Mouse (Mus musculus) stomach, postnatal 0 days (tissue): ENCODE measurements around the gene Gm49510. TPM values are rescaled to one million over a fixed set of nuclear protein-coding genes. Genes with fewer than 3 reads are reported as not detected.

Source experiments
- ATAC-seq: fragments of 200-750 bp; cut with Nextera tagmentation; 2 replicates; pipeline ENCODE4 v1.8.0; 2017; ENCODE audit not compliant: low FRiP score, low TSS enrichment
- DNase-seq: peaks from one replicate; pipeline ENCODE4 v3.0.0-alpha.2; 2016; ENCODE audit warnings: low spot score
- H3K27ac ChIP-seq: fragments of 300-500 bp; sonication (generic); replicated peaks from 2 replicates; pipeline ENCODE4 v1.5.1; 2014; ENCODE audit warnings: mild to moderate bottlenecking, control low read depth
- H3K27me3 ChIP-seq: fragments of 300-500 bp; sonication (generic); 2 replicates; pipeline ENCODE4 v1.6.1; 2014; ENCODE audit warnings: low read length; ENCODE audit not compliant: control insufficient read depth, insufficient read depth
- H3K36me3 ChIP-seq: fragments of 300-500 bp; sonication (generic); 2 replicates; pipeline ENCODE4 v1.6.1; 2014; ENCODE audit warnings: low read length, mixed read lengths; ENCODE audit not compliant: control insufficient read depth, insufficient read depth
- H3K4me1 ChIP-seq: fragments of 300-500 bp; sonication (generic); replicated peaks from 2 replicates; pipeline ENCODE4 v1.6.1; 2014; ENCODE audit warnings: antibody characterized with exemption; ENCODE audit not compliant: control insufficient read depth, insufficient read depth
- H3K4me2 ChIP-seq: fragments of 300-500 bp; sonication (generic); replicated peaks from 2 replicates; pipeline ENCODE4 v1.6.1; 2014; ENCODE audit warnings: low read depth, mild to moderate bottlenecking, control low read depth, moderate library complexity
- H3K4me3 ChIP-seq: fragments of 300-500 bp; sonication (generic); 2 replicates; pipeline ENCODE4 v1.5.1; 2014; ENCODE audit warnings: low read depth, low read length, control low read depth
- H3K9ac ChIP-seq: fragments of 300-500 bp; sonication (generic); 2 replicates; pipeline ENCODE4 v1.6.1; 2014; ENCODE audit warnings: mild to moderate bottlenecking, low read length, control low read depth, mixed read lengths
- H3K9me3 ChIP-seq: fragments of 300-500 bp; sonication (generic); 2 replicates; pipeline ENCODE4 v1.6.1; 2016; ENCODE audit warnings: low read length; ENCODE audit not compliant: control insufficient read depth
- CTCF ChIP-seq: IDR thresholded peaks from 2 replicates; pipeline ENCODE4 v1.5.1; 2016; ENCODE audit warnings: antibody characterized with exemption, low read depth, mild to moderate bottlenecking, moderate library complexity
- EP300 ChIP-seq: optimal IDR thresholded peaks from 2 replicates; pipeline ENCODE3; 2016; ENCODE audit warnings: antibody characterized with exemption
- WGBS: fragments of 180-500 bp; shearing (Covaris S2); extraction: QIAGEN DNeasy Blood & Tissue Kit; methylation state at CpG from one replicate; pipeline ENCODE4 v1.1.7; 2014; 5-methylcytosine and 5-hydroxymethylcytosine counted together
- polyA plus RNA-seq: library from polyadenylated mRNA; unstranded; fragments of >200 nt; fragmentation: Nextera tagmentation; extraction: Ambion mirVana; gene quantifications from 2 replicates; pipeline ENCODE4 v1.2.1, GENCODE M21; 2015

The Gm49510 gene
- polyA plus RNA-seq, 1 experiment from 2014 or later = 0.27 TPM

DNA sequence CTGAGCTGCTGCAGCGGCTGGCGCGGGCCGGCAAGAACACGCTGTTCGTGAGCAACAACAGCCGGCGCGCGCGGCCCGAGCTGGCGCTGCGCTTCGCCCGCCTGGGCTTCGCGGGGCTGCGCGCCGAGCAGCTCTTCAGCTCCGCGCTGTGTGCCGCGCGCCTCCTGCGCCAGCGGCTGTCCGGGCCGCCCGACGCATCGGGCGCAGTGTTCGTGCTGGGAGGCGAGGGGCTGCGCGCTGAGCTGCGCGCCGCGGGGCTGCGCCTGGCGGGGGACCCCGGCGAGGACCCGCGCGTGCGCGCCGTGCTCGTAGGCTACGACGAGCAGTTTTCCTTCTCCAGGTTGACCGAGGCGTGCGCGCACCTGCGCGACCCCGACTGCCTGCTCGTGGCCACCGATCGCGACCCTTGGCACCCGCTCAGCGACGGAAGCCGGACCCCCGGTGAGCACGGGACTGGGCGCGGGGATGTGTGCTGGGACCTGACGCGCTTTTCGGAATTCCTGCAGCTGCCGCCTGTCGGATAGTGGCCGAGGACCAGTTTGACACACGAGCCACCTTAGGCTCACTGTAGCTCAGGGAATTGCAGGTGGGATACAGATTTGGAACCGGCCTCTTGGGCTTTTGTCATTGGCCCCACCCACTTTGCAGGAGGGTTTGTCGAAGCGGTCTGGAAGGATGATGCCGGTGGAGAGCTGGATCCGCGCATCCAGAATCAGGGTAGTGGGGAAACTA is 14.8 kb downstream of the Gm49510 start:
- Histone ChIP-seq H3K4me3 (peak overlapping the region; percentile 52), H3K36me3 (peaks cover 19% of the 10 kb centered on the region), H3K9me3 (no peaks in the 10 kb centered on the region), H3K27me3 (no peaks in the 10 kb centered on the region), H3K27ac (peak overlapping the region; percentile 25), H3K4me2 (peak overlapping the region; percentile 94), H3K9ac (peak overlapping the region; percentile 63), H3K4me1 (0 out of 2 replicates have a peak, but pooled peaks cover 2% of the 10 kb centered on the region)
- TF ChIP-seq EP300 = no peak
- no peak for DNase-seq
- ATAC-seq = peak; percentile 67
- under 1% methylated on average over 69 of the region's 87 CpGs for WGBS

DNA sequence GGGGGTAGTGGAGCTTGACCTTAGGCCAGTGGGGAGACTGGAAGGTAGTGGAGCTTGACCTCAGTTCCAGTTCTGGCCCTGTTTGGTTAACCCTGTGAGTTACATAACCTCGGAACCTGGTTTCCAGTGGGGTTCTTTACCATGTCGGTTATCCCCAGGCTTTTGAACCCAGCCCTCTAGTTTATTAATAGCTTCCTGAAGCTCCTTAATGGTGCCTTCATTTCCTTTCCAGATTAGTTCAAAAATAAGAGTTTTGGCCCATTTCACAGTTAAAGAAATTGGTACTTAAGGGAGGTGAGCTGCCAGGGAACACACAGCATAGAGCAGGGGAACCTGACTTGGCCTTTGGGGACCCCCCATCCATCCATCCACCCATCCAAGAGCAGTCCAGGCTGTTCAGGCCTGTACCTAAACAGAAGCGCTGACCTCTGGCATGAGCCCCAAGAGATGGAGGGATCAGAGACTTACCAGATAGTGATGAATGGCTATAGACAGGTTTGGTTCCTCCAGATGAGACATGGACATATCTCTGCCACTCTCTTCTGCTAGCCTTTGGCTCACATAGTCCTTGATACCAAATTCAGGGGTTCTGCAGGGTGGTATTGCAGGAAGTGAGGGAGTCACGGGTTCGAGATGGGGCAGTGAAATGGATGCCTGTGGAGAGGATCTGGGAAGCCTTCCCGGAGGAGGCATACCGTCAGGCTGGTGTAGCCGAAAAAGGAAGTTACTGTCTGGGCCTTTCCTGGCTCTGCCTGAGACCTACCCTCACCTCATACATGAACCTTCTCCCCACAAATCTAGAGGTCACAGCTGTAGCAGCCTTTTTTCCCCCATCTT is 15.6 kb downstream of the Gm49510 start:
- WGBS = 49% methylated on average over 8 of the region's 8 CpGs
- peak overlapping the region; percentile 63; the same call in 1 of the 2 replicates for H3K9ac ChIP-seq
- no peaks in the 10 kb centered on the region for H3K27me3 ChIP-seq
- peak overlapping the region; percentile 94 for H3K4me2 ChIP-seq
- peaks cover 15% of the 10 kb centered on the region for H3K36me3 ChIP-seq
- DNase-seq = no peak
- ATAC-seq = no peak
- no peaks in the 10 kb centered on the region for H3K9me3 ChIP-seq
- peak overlapping the region; percentile 52 for H3K4me3 ChIP-seq
- TF ChIP-seq CTCF = no peak
- TF ChIP-seq EP300 = no peak
- H3K27ac ChIP-seq = no peak overlapping the region
- H3K4me1 ChIP-seq = 0 out of 2 replicates have a peak, but pooled peaks cover 2% of the 10 kb centered on the region

DNA sequence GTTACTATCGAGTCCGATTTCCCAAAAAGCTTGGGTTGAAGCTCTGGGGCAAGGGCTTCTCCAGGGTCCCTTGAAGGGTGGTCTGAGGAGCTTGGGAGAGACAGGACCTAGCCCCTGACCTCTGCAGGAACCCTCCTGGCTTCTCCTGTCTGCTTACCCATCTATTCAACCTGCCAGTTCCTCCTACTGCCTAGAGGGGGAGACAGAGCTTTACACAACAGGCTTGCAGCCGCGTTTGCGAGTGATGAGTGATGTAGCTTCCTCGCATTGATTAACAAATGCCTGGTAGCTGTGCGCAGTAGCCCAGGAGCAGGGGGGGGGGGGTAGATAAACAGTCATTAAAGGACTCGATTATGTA is 16.2 kb downstream of the Gm49510 start:
- peak; percentile 38; the same call in 1 of the 2 replicates for ATAC-seq
- TF ChIP-seq EP300 (no peak), CTCF (peak; percentile 97)
- Histone ChIP-seq H3K4me1 (0 out of 2 replicates have a peak, but pooled peaks cover 2% of the 10 kb centered on the region), H3K27ac (no peak overlapping the region), H3K9ac (no peak overlapping the region), H3K9me3 (no peaks in the 10 kb centered on the region), H3K4me2 (peak overlapping the region; percentile 27; the same call in 1 of the 2 replicates), H3K4me3 (no peak overlapping the region), H3K36me3 (peaks cover 10% of the 10 kb centered on the region), H3K27me3 (no peaks in the 10 kb centered on the region)
- peak; percentile 61 for DNase-seq
- 5% methylated on average over 8 of the region's 8 CpGs for WGBS

DNA sequence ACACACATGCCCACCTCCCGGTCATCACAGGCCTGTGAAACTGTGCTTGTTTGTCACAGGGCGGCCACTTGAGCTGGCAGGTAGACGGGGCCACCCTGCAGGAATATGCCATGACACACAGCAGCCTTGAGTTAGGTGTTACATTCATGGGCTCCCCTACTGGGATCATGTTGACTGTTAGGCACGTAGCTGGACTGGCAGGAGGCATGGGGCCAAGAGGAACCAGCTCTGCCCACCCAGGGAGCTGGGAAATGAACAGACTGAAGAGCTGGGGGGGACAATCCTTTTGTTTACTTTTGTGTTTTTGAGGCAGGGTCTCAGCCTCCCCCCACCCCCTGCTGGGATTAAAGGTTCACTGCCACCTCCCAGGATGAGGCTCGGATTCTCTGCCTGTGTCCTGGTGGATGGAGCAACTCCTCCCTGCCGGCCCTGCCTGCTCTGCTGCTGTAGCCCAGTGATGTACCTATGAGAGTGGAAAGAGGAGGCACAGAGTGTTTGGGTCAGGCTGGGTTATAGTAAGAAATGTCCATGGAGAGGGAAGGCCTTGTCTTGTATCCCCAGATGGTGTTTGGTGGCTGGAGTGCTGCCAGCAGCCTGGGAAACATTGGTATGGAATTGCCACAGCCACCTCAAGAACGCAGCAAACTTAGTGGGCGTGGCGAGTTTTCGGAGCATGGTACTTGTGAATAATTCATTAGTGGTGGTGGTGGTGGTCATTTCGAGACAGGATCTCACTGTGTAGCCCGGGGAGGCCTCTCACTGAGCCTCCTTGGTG is 16.8 kb downstream of the Gm49510 start:
- no peak overlapping the region for H3K4me3 ChIP-seq
- no peak overlapping the region for H3K9ac ChIP-seq
- peak overlapping the region; percentile 27; the same call in 1 of the 2 replicates for H3K4me2 ChIP-seq
- no peak for TF ChIP-seq CTCF
- TF ChIP-seq EP300 = no peak
- WGBS = 65% methylated on average over 12 of the region's 12 CpGs
- no peak overlapping the region for H3K27ac ChIP-seq
- no peaks in the 10 kb centered on the region for H3K27me3 ChIP-seq
- ATAC-seq (no peak), DNase-seq (no peak)
- H3K4me1 ChIP-seq = 0 out of 2 replicates have a peak, but pooled peaks cover 2% of the 10 kb centered on the region
- peaks cover 5% of the 10 kb centered on the region; the same call in 1 of the 2 replicates for H3K36me3 ChIP-seq
- no peaks in the 10 kb centered on the region for H3K9me3 ChIP-seq

DNA sequence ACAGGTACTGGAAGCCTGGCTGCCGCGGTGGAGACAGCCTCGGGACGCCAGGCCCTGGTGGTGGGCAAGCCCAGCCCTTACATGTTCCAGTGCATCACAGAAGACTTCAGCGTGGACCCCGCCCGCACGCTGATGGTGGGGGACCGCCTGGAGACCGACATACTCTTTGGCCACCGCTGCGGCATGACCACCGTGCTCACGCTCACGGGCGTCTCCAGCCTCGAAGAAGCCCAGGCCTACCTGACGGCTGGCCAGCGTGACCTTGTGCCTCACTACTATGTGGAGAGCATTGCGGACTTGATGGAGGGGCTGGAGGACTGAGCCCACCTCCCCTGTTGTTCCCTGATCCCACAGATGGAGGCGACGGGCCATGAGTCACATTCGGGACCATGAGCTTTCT is 18.7 kb downstream of the Gm49510 start:
- Histone ChIP-seq H3K4me1 (0 out of 2 replicates have a peak, but pooled peaks cover 2% of the 10 kb centered on the region), H3K4me3 (no peak overlapping the region), H3K36me3 (no peaks in the 10 kb centered on the region), H3K27me3 (no peaks in the 10 kb centered on the region), H3K27ac (no peak overlapping the region), H3K9ac (no peak overlapping the region), H3K4me2 (no peak overlapping the region), H3K9me3 (no peaks in the 10 kb centered on the region)
- DNase-seq = no peak
- TF ChIP-seq EP300 = no peak
- TF ChIP-seq CTCF = no peak
- no peak for ATAC-seq
- 90% methylated on average over 23 of the region's 23 CpGs for WGBS
